Mouse (Mus musculus) hindlimb bud, embryonic 11.5 days (tissue): Measurements from ENCODE around the gene Tnfrsf19.

Source experiments
- DNase-seq: peaks from one replicate; pipeline ENCODE4 v3.0.0-alpha.2; 2012; ENCODE audit warnings: low read depth, low spot score; ENCODE audit errors: extremely low spot score

Tnfrsf19 gene

DNA sequence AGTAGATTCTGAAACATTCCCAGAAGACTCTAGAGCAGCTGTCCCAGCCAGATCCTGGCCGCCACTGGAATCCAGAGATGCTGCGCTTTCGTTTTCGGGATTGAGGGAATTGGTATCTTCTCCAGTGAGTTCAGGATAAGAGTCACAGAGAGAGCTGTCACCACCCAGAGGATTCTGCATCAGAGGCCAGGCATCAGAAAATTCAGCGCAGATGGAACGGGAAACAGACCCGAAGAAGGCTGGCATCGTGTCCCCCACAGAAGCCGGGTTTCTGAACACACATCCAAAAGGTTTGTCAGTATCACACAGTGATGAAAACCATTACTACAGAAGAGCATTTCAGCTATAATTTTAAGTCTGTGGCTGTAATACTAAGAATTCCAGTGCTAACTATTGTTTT is 75.3 kb downstream of the Tnfrsf19 start:
- DNase-seq, result no peak

DNA sequence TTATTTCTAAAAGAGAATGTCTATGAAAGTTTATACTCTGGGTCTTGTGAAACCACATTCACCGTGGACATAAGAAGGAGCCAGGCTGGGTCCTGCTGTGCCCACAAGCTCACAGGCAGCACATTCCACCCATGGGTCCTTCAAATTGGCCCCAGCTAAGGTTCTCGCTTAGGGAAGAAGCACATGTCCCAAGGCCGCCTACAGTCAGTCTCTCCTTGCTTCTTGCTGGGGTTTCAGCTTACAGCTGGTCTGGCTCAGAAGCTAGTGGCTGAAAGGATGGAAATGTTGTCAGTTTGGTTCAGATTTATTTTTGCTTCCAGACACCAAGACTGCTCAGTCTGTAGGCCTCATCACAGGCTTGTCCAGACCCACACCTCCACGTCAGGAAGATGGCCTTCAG is 80.2 kb downstream of the Tnfrsf19 start:
- DNase-seq, result no peak

DNA sequence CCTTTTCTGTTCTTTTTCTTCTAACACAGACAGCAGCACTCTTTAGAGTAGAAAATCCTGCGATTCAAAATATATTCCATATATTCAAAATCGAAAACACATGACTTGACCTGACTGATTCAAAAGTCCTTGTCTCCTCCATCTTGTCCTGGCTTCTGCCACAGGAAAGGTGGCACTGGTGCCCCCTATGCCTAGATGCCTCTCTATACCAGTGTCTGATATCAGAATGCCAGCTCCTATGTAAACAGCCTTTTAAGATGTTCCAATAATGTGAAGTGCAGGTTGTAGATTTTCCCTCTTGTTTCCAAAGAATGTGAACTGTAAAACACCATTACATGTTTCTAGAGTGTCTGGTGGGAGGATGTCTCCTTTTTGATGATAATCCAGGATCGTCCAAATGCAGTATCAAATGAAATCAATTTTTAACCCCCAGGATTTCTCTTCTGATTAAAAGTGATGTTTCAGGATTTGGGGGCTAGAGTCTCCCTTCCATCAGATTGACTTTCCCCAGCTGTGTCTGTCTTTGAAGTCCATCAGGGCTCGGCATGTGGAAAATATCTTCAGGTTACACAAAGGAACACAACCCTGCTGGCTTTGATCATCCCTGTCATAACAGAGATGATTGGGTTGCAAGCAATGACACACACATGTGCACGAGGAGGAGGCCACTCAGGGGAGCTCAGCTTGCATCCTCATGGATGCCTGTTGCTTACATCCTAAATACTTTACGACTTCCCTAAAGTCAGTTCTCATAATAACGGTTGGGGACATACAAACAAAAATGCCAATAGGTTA is 82.1 kb downstream of the Tnfrsf19 start:
- no peak for DNase-seq

DNA sequence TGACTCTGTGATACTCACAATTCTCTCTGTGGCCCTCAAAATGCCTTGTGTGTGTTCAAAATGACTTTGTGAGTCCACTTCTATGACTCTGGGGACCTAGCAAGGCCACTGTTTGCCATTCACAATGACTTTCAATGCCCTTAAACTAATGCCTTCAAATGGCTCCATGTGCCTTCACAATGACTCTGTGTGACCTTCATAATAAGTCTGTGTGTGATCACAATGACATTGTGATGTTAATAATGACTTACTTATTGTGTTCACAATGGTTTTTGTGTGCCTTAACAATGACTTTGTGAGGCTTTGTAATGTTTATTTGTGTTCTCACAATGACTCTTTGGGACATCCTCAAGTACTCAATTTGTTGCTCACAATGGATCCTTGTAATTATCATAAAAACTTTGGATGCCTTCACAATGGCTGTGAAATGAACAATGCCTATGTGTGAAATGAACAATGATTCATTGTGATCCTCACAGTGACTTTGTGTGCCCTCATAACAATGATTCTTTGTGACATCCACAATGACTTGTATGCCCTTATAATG is 88.6 kb downstream of the Tnfrsf19 start:
- DNase-seq, result no peak

DNA sequence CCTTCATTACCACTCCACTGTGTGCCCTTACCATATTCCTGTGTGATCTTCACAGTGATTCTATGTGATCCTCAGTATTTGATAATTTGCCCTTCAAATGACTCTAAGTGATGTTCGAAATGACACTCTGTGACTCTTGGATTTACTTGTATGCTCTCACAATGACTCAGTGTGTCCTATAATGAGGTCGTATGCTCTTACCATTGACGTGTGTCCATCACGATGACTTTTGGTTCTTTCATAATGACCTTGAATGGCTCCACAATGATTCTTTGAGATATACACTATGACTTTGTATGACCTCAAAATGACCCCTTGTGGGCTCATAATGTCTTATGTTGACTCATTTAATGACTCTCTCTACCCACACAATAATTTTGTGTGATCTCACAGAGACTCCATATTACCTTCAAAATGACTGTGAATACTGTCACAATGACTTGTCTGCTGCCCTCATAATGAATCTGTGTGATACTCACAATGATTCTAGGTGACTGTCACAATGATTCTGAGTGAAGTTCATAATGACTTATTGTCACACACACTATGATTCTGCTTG is 108.7 kb downstream of the Tnfrsf19 start:
- DNase-seq, result no peak

DNA sequence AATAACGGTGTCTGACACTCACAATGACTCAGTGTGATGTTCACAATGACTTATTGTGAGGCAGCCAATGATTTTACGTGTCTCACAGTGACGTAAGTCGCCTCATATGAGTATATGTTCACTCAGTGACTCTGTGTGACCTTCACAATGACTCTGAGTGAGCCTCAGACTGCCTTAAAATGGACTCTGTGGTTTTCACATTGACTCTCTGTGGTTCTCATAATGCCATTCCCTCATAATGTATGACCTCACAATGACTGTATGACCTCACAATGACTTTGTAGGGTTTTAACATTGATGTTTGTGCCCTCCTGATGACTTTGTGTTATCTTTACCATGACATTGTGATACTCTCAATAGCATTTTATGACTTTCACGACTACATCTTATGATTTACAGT is 110.6 kb downstream of the Tnfrsf19 start:
- DNase-seq, result no peak

DNA sequence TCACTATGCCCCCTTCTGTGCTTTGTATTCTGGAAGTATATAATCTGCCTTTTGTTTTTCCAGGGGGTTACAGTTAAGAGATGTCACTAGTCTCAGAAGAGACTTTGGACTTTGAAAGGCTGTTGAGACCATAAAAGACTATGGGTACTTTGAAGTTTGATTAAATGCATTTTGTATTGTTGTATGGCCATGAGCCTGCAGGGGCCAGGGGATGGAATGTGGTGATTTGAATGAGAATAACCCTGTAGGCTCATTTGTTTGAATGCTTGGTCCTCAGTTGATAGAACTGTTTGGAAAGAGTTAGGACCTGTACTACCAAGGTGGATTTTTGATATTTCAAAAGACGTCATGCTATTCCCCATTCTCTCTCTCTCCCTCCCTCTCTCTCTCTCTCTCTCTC is 120.3 kb downstream of the Tnfrsf19 start:
- DNase-seq, result no peak

DNA sequence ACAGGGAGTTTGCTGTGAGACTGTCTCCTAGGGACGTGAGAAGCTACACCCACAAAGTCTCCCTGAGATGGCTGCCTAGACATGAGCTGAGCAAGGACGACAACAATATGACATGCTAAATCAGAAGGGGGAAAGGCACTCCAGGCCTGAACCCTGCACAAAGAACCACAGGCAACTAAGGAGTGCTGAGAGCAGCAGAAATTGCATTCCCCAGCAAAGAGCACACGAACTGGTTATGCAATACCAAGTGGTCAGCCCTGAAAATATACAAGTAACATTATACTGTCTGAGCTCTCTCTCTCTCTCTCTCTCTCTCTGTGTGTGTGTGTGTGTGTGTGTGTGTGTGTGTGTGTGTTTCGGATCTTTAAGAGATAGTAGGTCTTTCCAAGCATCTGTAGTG is 129.6 kb downstream of the Tnfrsf19 start:
- no peak for DNase-seq
